Mouse (Mus musculus) brain, embryonic 14.5 days (tissue): ENCODE measurements around the gene Lrrc3b.

Experiments used
- CTCF ChIP-seq: fragments of 200-500 bp; IDR thresholded peaks from 2 replicates; pipeline ENCODE4 v1.5.1; 2012; ENCODE audit warnings: inconsistent platforms, mild to moderate bottlenecking, moderate library complexity, borderline replicate concordance; ENCODE audit not compliant: insufficient read depth, insufficient read length; ENCODE audit errors: extremely low read depth
- POLR2A ChIP-seq: fragments of 200-500 bp; IDR thresholded peaks from 2 replicates; pipeline ENCODE4 v1.6.1; 2012; ENCODE audit warnings: mild to moderate bottlenecking, inconsistent platforms, borderline replicate concordance; ENCODE audit not compliant: poor library complexity, insufficient read depth, insufficient read length, severe bottlenecking; ENCODE audit errors: extremely low read depth

DNA sequence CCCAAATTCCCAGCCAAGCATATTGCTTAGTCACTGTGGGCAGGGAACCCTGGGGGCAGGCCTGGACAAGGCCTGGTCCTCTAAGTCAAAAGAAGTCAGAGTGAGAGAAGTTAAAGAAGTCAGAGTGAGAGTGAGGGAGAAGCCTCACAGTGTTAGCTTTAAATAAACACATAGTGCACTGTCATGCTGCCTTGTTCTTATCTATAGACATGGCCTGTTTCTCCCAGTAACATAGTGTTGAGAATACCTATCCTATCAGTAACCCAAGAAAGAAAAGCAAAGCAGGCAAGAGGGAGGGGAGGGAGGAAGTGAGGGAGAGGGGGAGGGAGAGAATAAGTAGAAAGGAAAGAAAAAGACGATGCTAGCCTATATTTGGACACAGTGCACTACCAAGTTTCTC lies 6.4 kb downstream of the Lrrc3b start:
- TF ChIP-seq CTCF = no peak
- no peak for TF ChIP-seq POLR2A
